Mouse (Mus musculus) cerebellum, adult 9-11 months (tissue): ENCODE results near the gene 5430427O19Rik.

ENCODE experiments used
- DNase-seq: peaks from one replicate; pipeline ENCODE4 v3.0.0; 2022

Gene 5430427O19Rik

DNA sequence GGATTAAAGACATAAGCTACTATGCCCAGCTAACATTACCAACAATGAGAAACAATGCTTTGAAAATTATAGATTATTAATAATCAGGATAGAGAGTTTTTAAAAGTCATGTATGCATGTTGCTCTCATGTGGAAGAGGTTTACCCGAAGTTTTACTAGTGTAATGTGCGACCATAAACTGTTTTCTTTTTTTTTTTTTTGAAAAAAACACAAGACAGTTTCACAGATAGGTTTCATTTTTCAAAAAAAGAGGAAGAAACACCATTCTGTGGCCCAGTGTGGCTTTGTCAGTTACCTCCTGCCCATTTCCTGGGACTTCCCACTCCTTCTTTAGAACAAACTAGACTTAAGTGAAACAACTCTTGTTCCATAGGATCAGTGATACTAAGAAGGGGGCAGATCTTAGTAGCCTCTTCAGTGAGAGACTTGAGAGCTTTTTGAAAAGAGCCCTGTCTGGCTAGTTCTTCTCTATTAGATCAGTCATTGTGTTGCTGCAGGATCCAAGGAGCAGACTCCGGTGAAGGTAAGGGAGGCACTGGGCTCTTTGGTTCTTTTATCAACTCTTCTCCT is at the start of gene 5430427O19Rik:
Gene 5430427O19Rik (plus strand): TSS at position 441 of the 570 bp plus-strand sequence.
- no peak for DNase-seq

DNA sequence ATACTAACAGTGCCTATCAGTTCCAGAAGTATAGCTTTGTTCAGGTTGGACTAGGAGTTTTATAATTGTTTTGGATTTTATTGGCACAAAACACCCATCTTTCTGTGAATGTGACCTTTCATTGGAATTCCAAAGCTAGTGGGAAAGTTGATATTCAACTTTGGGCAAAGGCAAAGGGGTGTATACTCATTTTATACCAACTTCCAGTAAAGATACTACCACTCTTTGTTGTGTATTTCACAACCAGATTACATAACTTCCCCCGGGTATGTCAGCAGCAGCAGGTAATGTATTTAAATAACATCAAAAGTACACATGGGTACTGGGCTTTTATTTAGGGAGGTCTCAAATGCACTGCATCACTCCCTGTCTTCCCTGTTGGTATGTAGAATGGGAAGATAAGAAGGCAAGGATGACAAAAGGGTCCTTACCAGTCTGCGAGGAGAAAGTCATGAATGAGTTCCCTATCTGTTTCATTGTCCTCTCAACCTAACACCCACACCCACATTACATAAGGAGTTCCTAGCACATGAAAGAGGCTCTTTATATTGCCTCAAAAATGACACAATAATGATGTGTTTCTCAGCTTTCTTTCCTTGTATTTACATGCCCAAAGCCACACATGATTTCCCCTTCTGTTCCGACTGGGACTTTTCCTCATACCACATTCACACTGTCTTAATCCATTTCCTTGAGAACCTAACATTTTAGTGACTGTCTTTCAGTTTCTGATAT is 42.3 kb upstream of the 5430427O19Rik start:
- DNase-seq = no peak

DNA sequence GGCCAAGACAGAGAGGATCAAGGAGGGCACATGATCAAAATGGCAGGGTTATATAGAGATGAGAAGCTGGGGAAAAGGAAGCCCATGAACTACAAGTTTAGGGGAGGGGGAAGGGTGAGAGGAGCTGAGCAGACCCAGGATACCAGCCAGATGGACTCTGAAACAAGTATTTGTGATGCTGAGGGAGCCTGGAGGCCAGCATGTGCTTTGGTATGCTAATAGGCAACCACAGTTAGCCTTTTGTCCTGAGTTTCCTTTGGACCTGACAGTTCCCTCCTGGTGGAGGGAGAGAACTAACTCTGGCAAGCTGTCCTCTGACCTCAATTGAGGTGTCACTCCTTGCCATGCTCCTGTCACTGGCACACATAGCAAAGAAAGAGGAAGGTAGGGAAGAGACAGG is 41.2 kb upstream of the 5430427O19Rik start:
- DNase-seq = peak; percentile 1

DNA sequence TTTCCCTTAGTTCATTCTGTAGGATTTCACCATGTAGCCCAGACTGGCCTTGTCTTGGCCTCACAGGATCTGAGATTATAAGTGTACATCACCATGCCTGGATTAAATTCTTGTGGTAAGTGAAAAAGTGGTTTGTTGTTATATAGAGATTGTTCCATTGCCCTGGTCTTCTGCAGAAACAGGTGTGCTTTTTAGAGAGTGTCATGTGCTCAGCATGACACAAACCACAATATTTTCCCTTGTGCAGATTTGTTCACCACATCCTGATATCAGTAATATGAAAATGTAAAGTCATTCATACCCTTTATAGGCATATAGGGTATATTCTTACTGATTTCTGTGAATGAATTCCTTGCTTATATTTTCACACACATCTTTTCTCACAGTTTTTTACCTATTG is 31.0 kb upstream of the 5430427O19Rik start:
- no peak for DNase-seq

DNA sequence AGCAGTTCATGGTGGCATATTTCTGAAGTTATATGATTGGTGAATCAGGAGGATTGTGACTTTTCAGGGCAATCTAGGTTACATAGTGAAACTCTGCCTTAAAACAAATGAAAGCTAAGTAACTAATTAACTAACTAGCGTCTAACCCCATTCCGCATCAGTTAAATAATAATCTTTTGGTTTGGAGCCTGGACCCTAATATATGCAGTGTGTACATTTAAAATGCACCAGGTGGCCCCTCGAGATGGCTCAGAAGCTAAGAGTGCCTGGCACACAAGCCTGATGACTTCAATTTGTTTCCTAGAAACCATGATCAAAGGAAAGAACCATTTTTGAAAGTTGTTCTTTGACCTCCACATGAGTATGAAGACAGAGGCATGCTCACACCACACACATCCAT is 14.2 kb upstream of the 5430427O19Rik start:
- DNase-seq = no peak

DNA sequence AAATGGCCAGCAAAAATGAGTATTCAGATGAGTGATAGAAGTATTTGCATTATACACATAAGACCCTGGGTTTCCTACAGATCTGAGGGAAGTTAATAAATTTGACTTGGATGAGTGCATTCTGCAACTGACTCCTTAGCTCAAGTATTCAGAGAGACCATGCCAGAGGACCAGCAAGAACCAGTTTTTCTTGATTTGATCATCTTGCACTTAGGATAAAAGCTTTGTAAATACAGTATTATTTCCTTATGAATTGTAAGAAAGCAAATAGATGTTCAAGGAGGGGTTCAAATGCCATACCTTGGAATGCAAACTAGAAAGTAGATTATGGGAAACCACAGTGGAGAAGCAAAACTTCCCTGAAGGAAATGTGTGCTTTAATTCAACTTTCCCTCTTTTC is 13.0 kb upstream of the 5430427O19Rik start:
- no peak for DNase-seq

DNA sequence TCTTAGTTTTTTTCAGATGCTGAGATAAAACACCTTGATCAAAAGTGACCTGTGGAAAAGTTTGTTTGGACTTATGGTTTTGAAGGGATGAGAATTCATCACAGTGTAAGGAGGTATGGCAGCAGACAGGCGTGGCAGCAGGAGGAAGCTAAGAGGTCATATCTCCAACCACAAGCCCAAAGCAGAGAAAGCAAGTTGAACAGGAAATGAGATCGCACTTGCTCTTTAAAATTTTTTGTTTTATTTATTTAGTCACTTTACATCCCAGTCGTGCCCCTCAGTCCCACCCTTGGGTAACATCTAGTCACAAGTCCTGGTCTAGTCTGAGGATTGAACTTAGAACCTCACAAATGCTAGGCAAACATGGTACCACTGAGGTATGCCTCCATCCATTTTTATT is 2.1 kb upstream of the 5430427O19Rik start:
- DNase-seq = no peak

DNA sequence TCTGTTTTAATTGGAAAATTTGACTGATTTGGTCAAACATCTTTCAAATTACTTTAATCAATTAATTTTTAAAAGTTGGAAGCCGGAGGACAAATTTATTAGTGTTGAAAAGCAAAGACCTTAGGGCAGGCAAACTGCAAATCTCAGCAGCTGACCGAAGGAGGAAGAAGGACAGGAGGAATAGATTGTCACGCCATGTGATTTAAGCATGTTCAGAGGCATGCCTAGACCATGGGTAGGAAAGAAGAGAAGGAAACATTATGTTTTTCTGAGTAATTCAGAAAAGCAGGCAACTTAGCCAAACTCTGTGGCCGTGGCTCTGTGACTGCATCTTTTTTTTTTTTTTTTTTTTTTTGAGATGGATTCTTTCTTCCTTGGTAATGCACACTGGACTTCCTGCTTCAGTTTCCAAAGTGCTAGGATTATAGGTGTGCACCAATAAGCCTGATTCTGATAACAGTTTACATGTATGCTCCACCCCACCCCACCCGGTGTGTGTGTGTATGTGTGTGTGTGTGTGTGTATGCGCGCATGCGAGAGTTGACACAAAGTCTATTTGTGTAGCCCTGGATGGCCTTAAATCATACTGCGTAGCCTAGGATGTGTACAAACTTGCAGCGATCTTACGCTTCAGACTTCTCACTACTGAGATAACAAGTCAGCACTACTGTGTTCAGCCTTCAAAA is 1.4 kb downstream of the 5430427O19Rik start:
- DNase-seq = no peak

DNA sequence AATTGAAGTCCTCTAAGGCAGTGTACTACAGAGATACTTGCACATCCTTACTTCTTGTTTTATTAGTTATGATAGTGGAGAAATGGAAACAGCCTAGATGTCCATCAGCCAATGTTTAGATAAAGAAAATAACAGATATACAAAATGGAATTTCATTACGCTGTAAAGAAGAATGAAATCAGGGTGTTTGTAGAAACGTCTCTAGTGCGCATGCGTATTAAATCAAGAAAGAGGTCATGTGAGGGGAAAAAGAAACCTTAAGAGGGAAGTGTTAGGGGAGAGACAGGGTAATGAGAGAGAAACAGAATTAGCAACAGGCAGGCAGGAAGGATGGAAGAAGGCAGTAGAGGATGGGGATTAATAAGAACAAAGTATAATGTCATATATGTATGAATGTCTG is 4.2 kb downstream of the 5430427O19Rik start:
- DNase-seq = no peak

DNA sequence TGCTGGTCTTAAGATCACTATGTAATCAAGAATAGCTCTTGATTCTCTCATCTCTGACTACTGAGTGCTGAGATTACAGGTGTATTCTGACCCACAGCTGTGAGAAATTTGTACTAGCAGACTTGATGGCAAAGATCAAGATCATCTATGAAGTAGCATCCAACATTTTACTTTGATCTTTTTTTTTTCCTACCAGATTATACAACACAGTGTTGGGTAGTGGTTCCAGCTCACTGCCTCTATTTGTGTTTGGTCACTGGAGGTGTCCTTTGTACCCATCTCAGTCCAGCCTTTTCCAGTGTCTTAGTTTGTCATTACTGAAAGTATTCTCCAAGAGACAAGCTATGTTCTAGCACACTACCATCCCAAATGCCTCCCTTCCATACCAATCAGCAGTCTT is 5.8 kb downstream of the 5430427O19Rik start:
- DNase-seq = no peak

DNA sequence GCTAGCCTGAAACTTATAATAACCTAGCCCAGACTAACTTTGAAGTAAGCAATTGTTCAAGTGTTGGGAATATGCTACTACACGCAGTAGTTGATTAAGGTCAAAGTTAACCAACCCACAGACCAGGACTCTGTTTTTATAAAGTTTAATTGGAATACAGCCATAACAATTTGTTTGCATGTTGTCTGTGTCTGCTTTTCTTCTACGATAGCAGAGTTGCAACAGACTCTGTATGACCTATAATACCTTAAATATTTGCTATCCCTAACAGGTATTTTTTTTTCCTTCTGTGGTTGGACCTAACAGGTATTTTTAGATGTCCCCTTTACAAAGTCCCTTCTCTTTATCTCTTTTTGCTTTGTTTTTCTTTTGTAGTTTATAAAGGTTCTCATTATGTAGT is 7.6 kb downstream of the 5430427O19Rik start:
- DNase-seq = no peak

DNA sequence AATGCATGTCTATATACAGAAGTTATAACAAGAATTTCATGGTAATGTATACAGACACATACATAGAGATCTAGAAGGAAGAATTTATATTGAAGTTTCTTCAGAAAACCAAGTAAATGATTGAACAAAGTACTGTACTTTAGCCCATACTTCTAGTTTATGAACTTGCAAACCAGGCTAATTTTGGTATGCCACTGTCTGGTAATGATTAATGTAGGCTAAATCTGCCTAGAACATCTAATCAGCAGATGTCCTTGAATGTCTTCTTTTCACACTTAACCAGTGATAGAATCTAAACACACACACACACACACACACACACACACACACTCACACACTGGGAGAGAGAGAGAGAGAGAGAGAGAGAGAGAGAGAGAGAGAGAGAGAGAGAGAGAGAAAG is 8.1 kb downstream of the 5430427O19Rik start:
- no peak for DNase-seq

DNA sequence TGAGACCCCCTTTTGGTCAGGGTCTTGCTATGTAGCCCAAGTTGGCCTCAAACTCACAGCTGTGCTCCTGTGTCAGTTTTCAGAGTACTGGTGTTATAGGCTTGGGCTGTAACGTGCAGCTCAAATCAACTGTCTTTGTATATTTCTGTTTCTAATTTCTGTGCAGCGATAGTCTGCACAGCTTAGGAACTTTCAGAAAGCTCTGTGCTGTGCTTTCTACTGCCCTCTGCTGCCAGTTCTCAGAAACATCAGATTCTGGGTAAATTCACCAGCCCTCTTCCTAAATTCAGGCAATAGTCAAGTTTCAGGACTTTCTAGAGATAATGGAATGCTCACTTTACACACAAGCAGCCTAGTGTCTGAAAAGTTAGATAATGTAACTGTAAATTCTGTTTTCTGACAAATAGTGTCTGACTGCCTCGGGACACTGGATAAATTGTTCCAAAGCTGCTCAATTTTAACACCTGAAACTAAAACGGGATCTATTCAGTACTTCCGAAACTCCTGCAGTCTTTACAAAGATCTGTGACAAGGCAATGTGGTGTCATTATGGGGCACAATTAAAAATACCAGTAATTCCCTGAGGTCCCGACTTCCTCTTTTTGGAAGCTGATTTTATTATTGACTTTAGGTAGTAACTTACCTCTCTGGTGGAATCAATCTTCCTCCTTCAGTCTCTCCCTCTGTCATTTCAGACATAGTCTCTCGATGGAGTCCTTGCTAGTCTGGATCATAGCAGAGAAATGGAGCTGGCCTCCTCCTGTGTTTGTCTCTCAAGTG is 9.2 kb downstream of the 5430427O19Rik start:
- peak; percentile 2 for DNase-seq

DNA sequence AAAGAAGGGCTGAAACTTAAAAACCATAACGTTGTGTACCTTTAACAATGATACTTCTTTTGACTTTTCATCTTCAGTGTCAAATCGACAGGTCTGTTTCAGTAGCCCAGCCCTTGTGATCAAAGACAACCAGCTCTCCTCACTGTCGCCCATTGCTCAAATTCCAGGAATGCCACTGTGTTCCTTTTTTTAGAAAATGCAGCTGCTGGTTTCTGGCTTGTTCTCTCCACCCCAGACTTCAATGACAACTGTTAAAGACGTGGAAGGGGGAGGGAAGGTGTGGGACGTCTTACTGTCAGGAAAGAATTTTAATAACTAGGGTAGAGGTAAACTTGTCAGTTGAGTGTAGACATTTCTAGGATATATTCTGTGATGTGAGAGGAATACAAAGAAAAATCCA is 16.5 kb downstream of the 5430427O19Rik start:
- no peak for DNase-seq

DNA sequence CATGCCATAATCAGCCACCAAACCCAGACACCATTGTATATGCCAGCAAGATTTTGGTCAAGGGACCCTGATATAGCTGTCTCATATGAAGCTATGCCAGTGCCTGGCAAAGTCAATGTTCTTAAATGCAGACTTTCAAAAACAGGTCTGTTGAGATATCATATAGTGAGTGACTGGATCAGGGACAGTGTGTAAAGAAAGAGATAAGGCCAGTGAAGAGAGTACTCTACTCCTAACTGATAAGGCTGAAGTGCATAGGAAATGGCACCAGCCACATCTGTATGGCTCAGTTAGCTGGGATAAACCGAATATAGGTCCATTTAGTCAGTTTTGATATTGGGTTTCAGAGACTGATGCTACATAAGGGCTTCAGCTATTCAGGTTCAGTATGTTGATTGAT is 31.0 kb downstream of the 5430427O19Rik start:
- no peak for DNase-seq

DNA sequence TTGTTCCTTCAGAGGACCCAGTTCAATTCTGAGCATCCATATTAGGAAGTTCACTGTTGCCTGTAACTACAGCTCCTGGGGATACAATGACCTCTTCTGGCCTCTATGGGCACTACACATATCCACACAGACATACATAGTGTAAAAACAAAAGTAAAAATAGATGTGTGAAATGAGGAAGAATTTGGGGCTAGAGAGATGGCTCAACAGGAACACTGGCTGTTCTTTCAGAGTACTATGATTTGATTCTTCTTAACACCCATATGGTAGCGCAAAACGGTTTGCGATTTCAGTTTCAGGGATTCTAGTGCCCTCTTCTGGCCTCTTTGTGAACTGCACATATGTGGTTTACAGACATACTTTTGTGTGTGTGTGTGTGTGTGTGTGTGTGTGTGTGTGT is 48.9 kb downstream of the 5430427O19Rik start:
- no peak for DNase-seq

DNA sequence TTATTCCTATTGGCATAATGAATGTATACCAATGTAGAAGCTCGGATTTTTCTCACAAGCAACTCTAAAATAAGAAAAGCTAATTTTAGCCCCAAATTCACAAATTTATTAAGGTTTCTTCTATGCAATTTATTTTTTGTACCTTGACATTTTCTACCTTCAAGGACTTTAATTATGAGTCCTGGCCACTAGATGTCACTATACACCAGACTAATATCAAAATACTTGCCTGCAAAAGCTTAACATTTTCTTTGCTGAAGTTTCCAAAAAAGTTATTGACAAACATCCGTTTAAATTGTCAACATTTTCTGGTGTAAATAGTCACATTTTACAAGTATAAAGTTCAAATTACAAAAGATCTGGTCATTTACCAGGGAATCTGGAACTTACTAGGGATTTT is 62.8 kb downstream of the 5430427O19Rik start:
- no peak for DNase-seq
